Mouse (Mus musculus): ENCODE data around the gene Cd300c2. TPM values are rescaled to one million over a fixed set of nuclear protein-coding genes. Genes with fewer than 3 reads are reported as not detected.

The Cd300c2 gene
- total RNA-seq, 1 experiment: not detected

GRCm38 (mm10) chr11:115004070-115004469 is 2.4 kb upstream of the Cd300c2 start:
- no peaks in the 10 kb centered on the region for H3K36me3 ChIP-seq (ENCODE audit: control insufficient read depth, insufficient read depth, low read length, poor library complexity, severe bottlenecking)
- no peak overlapping the region for H3K9ac ChIP-seq (ENCODE audit: insufficient read depth, low read depth, low read length, poor library complexity, severe bottlenecking)
- no peak for DNase-seq (ENCODE audit: low read depth, low spot score)
- H3K4me3 ChIP-seq (ENCODE audit: insufficient read depth in 1 of 2, low read depth in 1 of 2, low read length in 2 of 2, poor library complexity in 1 of 2, severe bottlenecking in 1 of 2): no peak overlapping the region
- no peak overlapping the region for H3K27ac ChIP-seq (ENCODE audit: insufficient read depth, low read depth, low read length, poor library complexity, severe bottlenecking)
- H3K4me1 ChIP-seq (ENCODE audit: control insufficient read depth in 2 of 2, insufficient read depth in 2 of 2, low read length in 2 of 2, poor library complexity in 1 of 2): no peaks in the 10 kb centered on the region
- TF ChIP-seq CHD2 (IDR thresholded peaks at IDR 0.05; ENCODE audit: low read depth, low read length) (no peak), ZC3H11A (IDR thresholded peaks at IDR 0.05; ENCODE audit: borderline replicate concordance, low read depth, low read length) (no peak), MAFK (IDR thresholded peaks at IDR 0.05; ENCODE audit: insufficient read depth, low read depth, low read length) (no peak), HCFC1 (IDR thresholded peaks at IDR 0.05; ENCODE audit: borderline replicate concordance, insufficient read depth, low read length) (no peak), ZNF384 (IDR thresholded peaks at IDR 0.05; ENCODE audit: low read depth, low read length) (no peak)
- in situ Hi-C loops (cut with MboI; ENCODE audit: low sequenced_read_pairs in 2 of 2, unreplicated experiment in 2 of 2): no loop called here
- no peaks in the 10 kb centered on the region for H3K9me3 ChIP-seq (ENCODE audit: control insufficient read depth, insufficient read depth, low read depth, low read length)

- Histone ChIP-seq H3K4me3 (ENCODE audit: insufficient read depth in 1 of 2, low read depth in 1 of 2, low read length in 2 of 2, poor library complexity in 1 of 2, severe bottlenecking in 1 of 2) (no peak within 1 kb of the TSS), H3K36me3 (ENCODE audit: control insufficient read depth, insufficient read depth, low read length, poor library complexity, severe bottlenecking) (no peaks in the 10 kb centered on the region), H3K27ac (ENCODE audit: insufficient read depth, low read depth, low read length, poor library complexity, severe bottlenecking) (no peak within 1 kb of the TSS), H3K9me3 (ENCODE audit: control insufficient read depth, insufficient read depth, low read depth, low read length) (no peaks in the 10 kb centered on the region), H3K9ac (ENCODE audit: insufficient read depth, low read depth, low read length, poor library complexity, severe bottlenecking) (no peak within 1 kb of the TSS), H3K4me1 (ENCODE audit: control insufficient read depth in 2 of 2, insufficient read depth in 2 of 2, low read length in 2 of 2, poor library complexity in 1 of 2) (no peaks in the 10 kb centered on the region)
- no peak for TF ChIP-seq MAFK (IDR thresholded peaks at IDR 0.05; ENCODE audit: insufficient read depth, low read depth, low read length)
- no peak for TF ChIP-seq CHD2 (IDR thresholded peaks at IDR 0.05; ENCODE audit: low read depth, low read length)
- TF ChIP-seq ZNF384 (IDR thresholded peaks at IDR 0.05; ENCODE audit: low read depth, low read length): no peak
- TF ChIP-seq HCFC1 (IDR thresholded peaks at IDR 0.05; ENCODE audit: borderline replicate concordance, insufficient read depth, low read length): no peak
- TF ChIP-seq ZC3H11A (IDR thresholded peaks at IDR 0.05; ENCODE audit: borderline replicate concordance, low read depth, low read length): no peak
- no peak for DNase-seq (ENCODE audit: low read depth, low spot score)
- in situ Hi-C loops (cut with MboI; ENCODE audit: low sequenced_read_pairs in 2 of 2, unreplicated experiment in 2 of 2): no loop called here
Observed at GRCm38 (mm10) chr11:114989793-114990192, 11.9 kb downstream of the Cd300c2 start, which contains the start of gene Cd300ld. Gene Cd300ld (minus strand): TSS chr11:114989922.

- H3K36me3 ChIP-seq (ENCODE audit: control insufficient read depth, insufficient read depth, low read length, poor library complexity, severe bottlenecking): no peaks in the 10 kb centered on the region
- in situ Hi-C loops (cut with MboI; ENCODE audit: low sequenced_read_pairs in 2 of 2, unreplicated experiment in 2 of 2): no loop called here
- no peak overlapping the region for H3K9ac ChIP-seq (ENCODE audit: insufficient read depth, low read depth, low read length, poor library complexity, severe bottlenecking)
- no peaks in the 10 kb centered on the region for H3K9me3 ChIP-seq (ENCODE audit: control insufficient read depth, insufficient read depth, low read depth, low read length)
- H3K4me3 ChIP-seq (ENCODE audit: insufficient read depth in 1 of 2, low read depth in 1 of 2, low read length in 2 of 2, poor library complexity in 1 of 2, severe bottlenecking in 1 of 2): no peak overlapping the region
- H3K27ac ChIP-seq (ENCODE audit: insufficient read depth, low read depth, low read length, poor library complexity, severe bottlenecking): no peak overlapping the region
- DNase-seq (ENCODE audit: low read depth, low spot score): no peak
- TF ChIP-seq HCFC1 (IDR thresholded peaks at IDR 0.05; ENCODE audit: borderline replicate concordance, insufficient read depth, low read length) (no peak), ZNF384 (IDR thresholded peaks at IDR 0.05; ENCODE audit: low read depth, low read length) (no peak), ZC3H11A (IDR thresholded peaks at IDR 0.05; ENCODE audit: borderline replicate concordance, low read depth, low read length) (no peak), CHD2 (IDR thresholded peaks at IDR 0.05; ENCODE audit: low read depth, low read length) (no peak), MAFK (IDR thresholded peaks at IDR 0.05; ENCODE audit: insufficient read depth, low read depth, low read length) (no peak)
- no peaks in the 10 kb centered on the region for H3K4me1 ChIP-seq (ENCODE audit: control insufficient read depth in 2 of 2, insufficient read depth in 2 of 2, low read length in 2 of 2, poor library complexity in 1 of 2)
Observed at GRCm38 (mm10) chr11:114981866-114982265, 19.8 kb downstream of the Cd300c2 start.

GRCm38 (mm10) chr11:114972726-114973125 is 29.0 kb downstream of the Cd300c2 start:
- no peak overlapping the region for H3K27ac ChIP-seq (ENCODE audit: insufficient read depth, low read depth, low read length, poor library complexity, severe bottlenecking)
- no peak overlapping the region for H3K4me3 ChIP-seq (ENCODE audit: insufficient read depth in 1 of 2, low read depth in 1 of 2, low read length in 2 of 2, poor library complexity in 1 of 2, severe bottlenecking in 1 of 2)
- no peaks in the 10 kb centered on the region for H3K9me3 ChIP-seq (ENCODE audit: control insufficient read depth, insufficient read depth, low read depth, low read length)
- no peak overlapping the region for H3K9ac ChIP-seq (ENCODE audit: insufficient read depth, low read depth, low read length, poor library complexity, severe bottlenecking)
- no peaks in the 10 kb centered on the region for H3K4me1 ChIP-seq (ENCODE audit: control insufficient read depth in 2 of 2, insufficient read depth in 2 of 2, low read length in 2 of 2, poor library complexity in 1 of 2)
- DNase-seq (ENCODE audit: low read depth, low spot score): no peak
- H3K36me3 ChIP-seq (ENCODE audit: control insufficient read depth, insufficient read depth, low read length, poor library complexity, severe bottlenecking): no peaks in the 10 kb centered on the region
- TF ChIP-seq CHD2 (IDR thresholded peaks at IDR 0.05; ENCODE audit: low read depth, low read length) (no peak), MAFK (IDR thresholded peaks at IDR 0.05; ENCODE audit: insufficient read depth, low read depth, low read length) (no peak), ZNF384 (IDR thresholded peaks at IDR 0.05; ENCODE audit: low read depth, low read length) (no peak), ZC3H11A (IDR thresholded peaks at IDR 0.05; ENCODE audit: borderline replicate concordance, low read depth, low read length) (no peak)
- in situ Hi-C loops (cut with MboI; ENCODE audit: low sequenced_read_pairs in 2 of 2, unreplicated experiment in 2 of 2): no loop called here

GRCm38 (mm10) chr11:114968752-114969207 is 32.9 kb downstream of the Cd300c2 start, which contains the start of gene Cd300c:
Gene Cd300c (minus strand): TSS chr11:114969157.
- H3K4me1 ChIP-seq (ENCODE audit: control insufficient read depth in 2 of 2, insufficient read depth in 2 of 2, low read length in 2 of 2, poor library complexity in 1 of 2): no peaks in the 10 kb centered on the region
- TF ChIP-seq HCFC1 (IDR thresholded peaks at IDR 0.05; ENCODE audit: borderline replicate concordance, insufficient read depth, low read length) (no peak), CHD2 (IDR thresholded peaks at IDR 0.05; ENCODE audit: low read depth, low read length) (no peak), MAFK (IDR thresholded peaks at IDR 0.05; ENCODE audit: insufficient read depth, low read depth, low read length) (no peak), ZNF384 (IDR thresholded peaks at IDR 0.05; ENCODE audit: low read depth, low read length) (no peak), ZC3H11A (IDR thresholded peaks at IDR 0.05; ENCODE audit: borderline replicate concordance, low read depth, low read length) (no peak)
- in situ Hi-C loops (cut with MboI; ENCODE audit: low sequenced_read_pairs in 2 of 2, unreplicated experiment in 2 of 2): no loop called here
- H3K9me3 ChIP-seq (ENCODE audit: control insufficient read depth, insufficient read depth, low read depth, low read length): no peaks in the 10 kb centered on the region
- H3K27ac ChIP-seq (ENCODE audit: insufficient read depth, low read depth, low read length, poor library complexity, severe bottlenecking): no peak within 1 kb of the TSS
- no peak within 1 kb of the TSS for H3K9ac ChIP-seq (ENCODE audit: insufficient read depth, low read depth, low read length, poor library complexity, severe bottlenecking)
- no peak within 1 kb of the TSS for H3K4me3 ChIP-seq (ENCODE audit: insufficient read depth in 1 of 2, low read depth in 1 of 2, low read length in 2 of 2, poor library complexity in 1 of 2, severe bottlenecking in 1 of 2)
- H3K36me3 ChIP-seq (ENCODE audit: control insufficient read depth, insufficient read depth, low read length, poor library complexity, severe bottlenecking): no peaks in the 10 kb centered on the region
- no peak for DNase-seq (ENCODE audit: low read depth, low spot score)
